Mouse (Mus musculus): Measurements from ENCODE around the gene Prmt7. TPM values are rescaled to one million over a fixed set of nuclear protein-coding genes. Genes with fewer than 3 reads are reported as not detected.

Gene Prmt7
- total RNA-seq, 1 experiment: 55.8 TPM

DNA sequence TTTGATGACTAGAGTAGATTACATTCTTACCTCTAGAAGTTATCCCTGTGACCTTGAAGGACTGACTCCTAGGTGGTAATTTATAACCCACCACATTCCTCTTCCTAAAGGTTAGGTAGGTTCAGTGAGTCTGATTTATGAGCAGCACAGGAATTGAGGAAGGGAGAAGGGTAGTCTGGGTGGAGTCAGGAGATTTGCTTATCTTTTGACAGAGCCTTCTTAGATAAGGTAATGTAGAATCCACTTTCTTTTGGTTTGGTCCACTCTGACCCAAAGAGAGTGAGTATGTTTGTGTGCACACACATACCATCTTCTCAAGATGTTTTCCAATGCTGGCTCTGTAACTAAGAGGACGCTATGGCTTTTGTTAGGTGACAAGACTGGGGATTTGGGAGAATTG is 33.1 kb upstream of the Prmt7 start:
- H3K4me3 ChIP-seq (ENCODE audit: insufficient read depth in 1 of 2, low read depth in 1 of 2, low read length in 2 of 2, poor library complexity in 1 of 2, severe bottlenecking in 1 of 2): no peak overlapping the region
- TF ChIP-seq CHD2 (IDR thresholded peaks at IDR 0.05; ENCODE audit: low read depth, low read length) (no peak), HCFC1 (IDR thresholded peaks at IDR 0.05; ENCODE audit: borderline replicate concordance, insufficient read depth, low read length) (no peak), ZC3H11A (IDR thresholded peaks at IDR 0.05; ENCODE audit: borderline replicate concordance, low read depth, low read length) (no peak), MAFK (IDR thresholded peaks at IDR 0.05; ENCODE audit: insufficient read depth, low read depth, low read length) (no peak)
- no peak overlapping the region for H3K9ac ChIP-seq (ENCODE audit: insufficient read depth, low read depth, low read length, poor library complexity, severe bottlenecking)
- no peak for DNase-seq (ENCODE audit: low read depth, low spot score)
- H3K27ac ChIP-seq (ENCODE audit: insufficient read depth, low read depth, low read length, poor library complexity, severe bottlenecking): no peak overlapping the region
- no peaks in the 10 kb centered on the region for H3K9me3 ChIP-seq (ENCODE audit: control insufficient read depth, insufficient read depth, low read depth, low read length)
- in situ Hi-C loops (cut with MboI; ENCODE audit: low sequenced_read_pairs in 2 of 2, unreplicated experiment in 2 of 2): no loop called here
- no peaks in the 10 kb centered on the region for H3K4me1 ChIP-seq (ENCODE audit: control insufficient read depth in 2 of 2, insufficient read depth in 2 of 2, low read length in 2 of 2, poor library complexity in 1 of 2)
- peaks cover 4% of the 10 kb centered on the region; the same call in 1 of the 2 replicates for H3K36me3 ChIP-seq (ENCODE audit: control insufficient read depth, insufficient read depth, low read length, poor library complexity, severe bottlenecking)

DNA sequence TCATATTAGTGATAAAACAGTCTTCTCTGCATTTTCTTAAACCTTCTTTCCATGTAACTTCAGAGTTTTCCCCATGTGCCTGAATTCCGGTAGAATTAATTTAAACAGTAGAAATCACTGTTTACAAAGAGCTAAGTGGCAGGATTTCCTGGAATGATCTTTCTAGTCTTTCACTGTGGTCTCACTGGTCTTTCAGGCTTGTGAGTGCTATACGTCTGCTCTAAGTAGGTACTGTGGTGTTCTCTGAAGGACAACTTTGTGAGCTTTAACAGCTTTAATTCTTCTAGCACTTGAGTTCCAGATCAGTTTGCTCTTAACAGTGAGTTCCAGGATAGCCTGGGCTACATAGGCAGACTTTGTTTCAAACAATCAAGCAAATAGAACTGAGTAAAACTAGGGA is 32.3 kb upstream of the Prmt7 start:
- DNase-seq (ENCODE audit: low read depth, low spot score): no peak
- TF ChIP-seq MAFK (IDR thresholded peaks at IDR 0.05; ENCODE audit: insufficient read depth, low read depth, low read length): no peak
- no peak for TF ChIP-seq CHD2 (IDR thresholded peaks at IDR 0.05; ENCODE audit: low read depth, low read length)
- TF ChIP-seq ZC3H11A (IDR thresholded peaks at IDR 0.05; ENCODE audit: borderline replicate concordance, low read depth, low read length): no peak
- TF ChIP-seq ZNF384 (IDR thresholded peaks at IDR 0.05; ENCODE audit: low read depth, low read length): no peak
- TF ChIP-seq HCFC1 (IDR thresholded peaks at IDR 0.05; ENCODE audit: borderline replicate concordance, insufficient read depth, low read length): no peak
- Histone ChIP-seq H3K27ac (ENCODE audit: insufficient read depth, low read depth, low read length, poor library complexity, severe bottlenecking) (no peak overlapping the region), H3K9ac (ENCODE audit: insufficient read depth, low read depth, low read length, poor library complexity, severe bottlenecking) (no peak overlapping the region), H3K9me3 (ENCODE audit: control insufficient read depth, insufficient read depth, low read depth, low read length) (no peaks in the 10 kb centered on the region), H3K36me3 (ENCODE audit: control insufficient read depth, insufficient read depth, low read length, poor library complexity, severe bottlenecking) (peaks cover 4% of the 10 kb centered on the region; the same call in 1 of the 2 replicates), H3K4me1 (ENCODE audit: control insufficient read depth in 2 of 2, insufficient read depth in 2 of 2, low read length in 2 of 2, poor library complexity in 1 of 2) (no peaks in the 10 kb centered on the region), H3K4me3 (ENCODE audit: insufficient read depth in 1 of 2, low read depth in 1 of 2, low read length in 2 of 2, poor library complexity in 1 of 2, severe bottlenecking in 1 of 2) (no peak overlapping the region)
- in situ Hi-C loops (cut with MboI; ENCODE audit: low sequenced_read_pairs in 2 of 2, unreplicated experiment in 2 of 2): no loop called here

- no peak overlapping the region for H3K9ac ChIP-seq (ENCODE audit: insufficient read depth, low read depth, low read length, poor library complexity, severe bottlenecking)
- H3K9me3 ChIP-seq (ENCODE audit: control insufficient read depth, insufficient read depth, low read depth, low read length): no peaks in the 10 kb centered on the region
- no peak for DNase-seq (ENCODE audit: low read depth, low spot score)
- no peaks in the 10 kb centered on the region for H3K4me1 ChIP-seq (ENCODE audit: control insufficient read depth in 2 of 2, insufficient read depth in 2 of 2, low read length in 2 of 2, poor library complexity in 1 of 2)
- H3K36me3 ChIP-seq (ENCODE audit: control insufficient read depth, insufficient read depth, low read length, poor library complexity, severe bottlenecking): no peaks in the 10 kb centered on the region; the same call in 1 of the 2 replicates
- no peak for TF ChIP-seq HCFC1 (IDR thresholded peaks at IDR 0.05; ENCODE audit: borderline replicate concordance, insufficient read depth, low read length)
- TF ChIP-seq MAFK (IDR thresholded peaks at IDR 0.05; ENCODE audit: insufficient read depth, low read depth, low read length): no peak
- TF ChIP-seq ZC3H11A (IDR thresholded peaks at IDR 0.05; ENCODE audit: borderline replicate concordance, low read depth, low read length): no peak
- TF ChIP-seq ZNF384 (IDR thresholded peaks at IDR 0.05; ENCODE audit: low read depth, low read length): no peak
- TF ChIP-seq CHD2 (IDR thresholded peaks at IDR 0.05; ENCODE audit: low read depth, low read length): no peak
- H3K27ac ChIP-seq (ENCODE audit: insufficient read depth, low read depth, low read length, poor library complexity, severe bottlenecking): no peak overlapping the region
- H3K4me3 ChIP-seq (ENCODE audit: insufficient read depth in 1 of 2, low read depth in 1 of 2, low read length in 2 of 2, poor library complexity in 1 of 2, severe bottlenecking in 1 of 2): no peak overlapping the region
- in situ Hi-C loops (cut with MboI; ENCODE audit: low sequenced_read_pairs in 2 of 2, unreplicated experiment in 2 of 2): no loop called here
These were observed 25.0 kb upstream of the Prmt7 start for GRCm38 (mm10) chr8:106185628-106186270.

DNA sequence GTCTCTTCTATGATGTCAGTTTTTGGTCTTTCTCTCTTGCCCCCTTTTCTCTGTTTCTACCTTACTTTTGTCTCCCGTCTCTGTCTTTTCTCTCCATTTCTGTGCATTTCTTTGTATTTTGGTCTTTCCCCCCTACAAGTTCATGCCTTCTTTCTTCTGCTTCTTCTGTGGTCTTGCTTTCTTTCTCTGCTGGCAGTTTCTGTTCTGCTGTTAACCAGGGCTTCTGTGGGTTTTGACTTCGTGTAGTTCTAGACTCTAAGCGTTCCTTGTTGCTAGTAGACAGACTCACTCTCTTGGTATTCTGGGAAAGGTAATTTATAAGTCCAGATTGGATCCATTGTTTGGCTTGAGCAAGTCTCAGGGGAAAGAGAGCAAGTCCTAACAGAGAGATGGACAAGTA is 24.3 kb upstream of the Prmt7 start:
- no peaks in the 10 kb centered on the region for H3K4me1 ChIP-seq (ENCODE audit: control insufficient read depth in 2 of 2, insufficient read depth in 2 of 2, low read length in 2 of 2, poor library complexity in 1 of 2)
- TF ChIP-seq CHD2 (IDR thresholded peaks at IDR 0.05; ENCODE audit: low read depth, low read length) (no peak), MAFK (IDR thresholded peaks at IDR 0.05; ENCODE audit: insufficient read depth, low read depth, low read length) (no peak), ZNF384 (IDR thresholded peaks at IDR 0.05; ENCODE audit: low read depth, low read length) (no peak), ZC3H11A (IDR thresholded peaks at IDR 0.05; ENCODE audit: borderline replicate concordance, low read depth, low read length) (no peak), HCFC1 (IDR thresholded peaks at IDR 0.05; ENCODE audit: borderline replicate concordance, insufficient read depth, low read length) (no peak)
- H3K4me3 ChIP-seq (ENCODE audit: insufficient read depth in 1 of 2, low read depth in 1 of 2, low read length in 2 of 2, poor library complexity in 1 of 2, severe bottlenecking in 1 of 2): no peak overlapping the region
- H3K27ac ChIP-seq (ENCODE audit: insufficient read depth, low read depth, low read length, poor library complexity, severe bottlenecking): no peak overlapping the region
- in situ Hi-C loops (cut with MboI; ENCODE audit: low sequenced_read_pairs in 2 of 2, unreplicated experiment in 2 of 2): no loop called here
- H3K9ac ChIP-seq (ENCODE audit: insufficient read depth, low read depth, low read length, poor library complexity, severe bottlenecking): no peak overlapping the region
- no peaks in the 10 kb centered on the region; the same call in 1 of the 2 replicates for H3K36me3 ChIP-seq (ENCODE audit: control insufficient read depth, insufficient read depth, low read length, poor library complexity, severe bottlenecking)
- no peak for DNase-seq (ENCODE audit: low read depth, low spot score)
- no peaks in the 10 kb centered on the region for H3K9me3 ChIP-seq (ENCODE audit: control insufficient read depth, insufficient read depth, low read depth, low read length)

Measured in ES-E14 (cell line).